Mouse (Mus musculus) monocyte, adult 2 months (primary cell): ENCODE measurements at regions not wholly inside any gene's neighbourhood (a gene's known extent, or its start where the extent isn't known, plus 50 kb on each side); places are given as distances from the start of the nearest gene placed in this dataset.
A peak's percentile ranks its signal among the peaks of the same experiment; 100 is the strongest.

ENCODE experiments used
- DNase-seq, 2 experiments: peaks; one replicate each; pipeline ENCODE4 v3.0.0; 2022; ENCODE audit warnings: low spot score in 2 of 2, low read depth in 1 of 2

- DNase-seq, result no peak
Measured at GRCm38 (mm10) chr14:17347286-17347685, 312.8 kb upstream of the Thrb start.

GRCm38 (mm10) chr14:17352324-17353037 is 307.6 kb upstream of the Thrb start:
- DNase-seq, result no peak

GRCm38 (mm10) chr14:17361910-17362309 is 298.2 kb upstream of the Thrb start:
- no peak for DNase-seq

GRCm38 (mm10) chr14:17402751-17403479 is 257.1 kb upstream of the Thrb start:
- no peak for DNase-seq

GRCm38 (mm10) chr14:17405551-17406336 is 254.3 kb upstream of the Thrb start:
- no peak for DNase-seq

- no peak for DNase-seq
Measured at GRCm38 (mm10) chr14:17406879-17407278, 253.2 kb upstream of the Thrb start.

- no peak for DNase-seq
Measured at GRCm38 (mm10) chr14:17408343-17408742, 251.7 kb upstream of the Thrb start.

GRCm38 (mm10) chr14:17408813-17409212 is 251.2 kb upstream of the Thrb start:
- no peak for DNase-seq

- DNase-seq, result no peak
Measured at GRCm38 (mm10) chr14:17409497-17409896, 250.6 kb upstream of the Thrb start.

GRCm38 (mm10) chr14:17410752-17411151 is 249.3 kb upstream of the Thrb start:
- DNase-seq, result no peak

GRCm38 (mm10) chr14:17411299-17411698 is 248.8 kb upstream of the Thrb start:
- no peak for DNase-seq

GRCm38 (mm10) chr14:17414246-17414888 is 245.7 kb upstream of the Thrb start:
- DNase-seq, result peak; percentile 9

GRCm38 (mm10) chr14:17427751-17428150 is 232.3 kb upstream of the Thrb start:
- no peak for DNase-seq

- DNase-seq, result no peak
Measured at GRCm38 (mm10) chr14:17429157-17429556, 230.9 kb upstream of the Thrb start.

- no peak for DNase-seq
Measured at GRCm38 (mm10) chr14:17433346-17433745, 226.7 kb upstream of the Thrb start.

- no peak for DNase-seq
Measured at GRCm38 (mm10) chr14:17457946-17458345, 202.1 kb upstream of the Thrb start.

- DNase-seq, result no peak
Measured at GRCm38 (mm10) chr14:17478963-17479362, 181.1 kb upstream of the Thrb start.

- no peak for DNase-seq
Measured at GRCm38 (mm10) chr14:17484866-17485265, 175.2 kb upstream of the Thrb start.

- DNase-seq, result no peak
Measured at GRCm38 (mm10) chr14:17513756-17514155, 146.3 kb upstream of the Thrb start.

GRCm38 (mm10) chr14:17522696-17523095 is 137.4 kb upstream of the Thrb start:
- no peak for DNase-seq

- no peak for DNase-seq
Measured at GRCm38 (mm10) chr14:17523916-17524315, 136.1 kb upstream of the Thrb start.
